Mouse (Mus musculus) intestine, embryonic 14.5 days (tissue): ENCODE data around the gene Il1rap. TPM values are rescaled to one million over a fixed set of nuclear protein-coding genes. Genes with fewer than 3 reads are reported as not detected.

ENCODE experiments used
- ATAC-seq: fragments of 200-750 bp; cut with Nextera tagmentation; replicated peaks from 2 replicates; pipeline ENCODE4 v1.8.0; 2017; ENCODE audit warnings: low read depth, moderate number of reproducible peaks, moderate TSS enrichment, moderate library complexity; ENCODE audit not compliant: low FRiP score, low TSS enrichment
- DNase-seq: peaks from one replicate; pipeline ENCODE4 v3.0.0-alpha.2; 2018; ENCODE audit warnings: low spot score
- H3K27ac ChIP-seq: fragments of 300-500 bp; sonication (generic); 2 replicates; pipeline ENCODE4 v1.5.1; 2014; ENCODE audit warnings: low read depth, mild to moderate bottlenecking, control low read depth
- H3K27me3 ChIP-seq: fragments of 300-500 bp; sonication (generic); replicated peaks from 2 replicates; pipeline ENCODE4 v1.6.1; 2014; ENCODE audit warnings: low read length, control low read depth; ENCODE audit not compliant: control insufficient read depth, insufficient read depth
- H3K36me3 ChIP-seq: fragments of 300-500 bp; sonication (generic); 2 replicates; pipeline ENCODE4 v1.6.1; 2014; ENCODE audit warnings: low read length, control low read depth; ENCODE audit not compliant: control insufficient read depth, insufficient read depth
- H3K4me1 ChIP-seq: fragments of 300-500 bp; sonication (generic); replicated peaks from 2 replicates; pipeline ENCODE4 v1.6.1; 2014; ENCODE audit warnings: low read length, control low read depth, mixed read lengths; ENCODE audit not compliant: control insufficient read depth, insufficient read depth
- H3K4me2 ChIP-seq: fragments of 300-500 bp; sonication (generic); 2 replicates; pipeline ENCODE4 v1.6.1; 2014; ENCODE audit warnings: low read length
- H3K4me3 ChIP-seq: fragments of 300-500 bp; sonication (generic); 2 replicates; pipeline ENCODE4 v1.5.1; 2014; ENCODE audit warnings: low read depth, low read length, control low read depth, mixed read lengths
- H3K9ac ChIP-seq: fragments of 300-500 bp; sonication (generic); 2 replicates; pipeline ENCODE4 v1.6.1; 2014; ENCODE audit warnings: mild to moderate bottlenecking, low read length
- H3K9me3 ChIP-seq: fragments of 300-500 bp; sonication (generic); 2 replicates; pipeline ENCODE4 v1.6.1; 2016; ENCODE audit warnings: low read length, control low read depth; ENCODE audit not compliant: control insufficient read depth
- WGBS: fragments of 180-500 bp; shearing (Covaris S2); extraction: QIAGEN DNeasy Blood & Tissue Kit; methylation state at CpG from one replicate; pipeline ENCODE4 v1.1.7; 2014; 5-methylcytosine and 5-hydroxymethylcytosine counted together
- polyA plus RNA-seq: library from polyadenylated mRNA; unstranded; fragments of >200 nt; fragmentation: Nextera tagmentation; extraction: Ambion mirVana; gene quantifications from 2 replicates; pipeline ENCODE4 v1.2.1, GENCODE M21; 2014

Il1rap gene
- polyA plus RNA-seq, 1 experiment from 2014 or later = 6.3 TPM

GRCm38 (mm10) chr16:26562771-26563170 is 18.7 kb upstream of the Il1rap start:
- no peak overlapping the region for H3K27ac ChIP-seq
- WGBS = 70% methylated on average over 2 of the region's 2 CpGs
- H3K27me3 ChIP-seq = no peaks in the 10 kb centered on the region
- ATAC-seq (no peak), DNase-seq (no peak)
- no peaks in the 10 kb centered on the region for H3K36me3 ChIP-seq
- no peak overlapping the region for H3K9ac ChIP-seq
- H3K4me3 ChIP-seq = no peak overlapping the region
- H3K4me2 ChIP-seq = no peak overlapping the region
- no peaks in the 10 kb centered on the region for H3K4me1 ChIP-seq
- no peaks in the 10 kb centered on the region for H3K9me3 ChIP-seq

GRCm38 (mm10) chr16:26569387-26569978 is 12.0 kb upstream of the Il1rap start:
- Histone ChIP-seq H3K9ac (no peak overlapping the region), H3K4me2 (no peak overlapping the region), H3K4me3 (no peak overlapping the region), H3K4me1 (no peaks in the 10 kb centered on the region), H3K36me3 (no peaks in the 10 kb centered on the region), H3K9me3 (no peaks in the 10 kb centered on the region), H3K27me3 (no peaks in the 10 kb centered on the region), H3K27ac (no peak overlapping the region)
- DNase-seq (no peak), ATAC-seq (no peak)

DNA sequence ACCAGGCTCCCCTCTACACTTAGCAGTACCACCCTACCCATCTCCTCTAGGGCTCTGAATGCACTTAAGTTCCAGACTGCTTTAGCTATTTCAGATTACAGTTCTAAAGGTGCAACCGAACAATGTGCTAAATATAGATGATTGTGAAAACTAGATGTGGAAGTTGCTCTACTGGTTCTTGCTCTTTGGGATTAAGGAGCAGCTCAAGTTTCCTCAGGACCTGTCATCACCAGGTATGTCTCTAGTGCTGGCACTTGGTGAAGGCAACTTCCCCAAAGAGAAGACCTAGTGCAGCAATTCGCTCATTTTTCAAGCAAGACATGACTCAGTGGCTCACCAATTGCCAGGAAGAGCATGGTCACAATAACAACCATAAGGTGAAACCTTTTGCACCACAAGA is 9.7 kb upstream of the Il1rap start:
- Histone ChIP-seq H3K36me3 (no peaks in the 10 kb centered on the region), H3K9me3 (no peaks in the 10 kb centered on the region), H3K4me1 (no peaks in the 10 kb centered on the region), H3K9ac (no peak overlapping the region), H3K4me2 (no peak overlapping the region), H3K27me3 (no peaks in the 10 kb centered on the region), H3K27ac (no peak overlapping the region), H3K4me3 (no peak overlapping the region)
- WGBS = 82% methylated on average over 2 of the region's 2 CpGs
- no peak for ATAC-seq
- no peak for DNase-seq

DNA sequence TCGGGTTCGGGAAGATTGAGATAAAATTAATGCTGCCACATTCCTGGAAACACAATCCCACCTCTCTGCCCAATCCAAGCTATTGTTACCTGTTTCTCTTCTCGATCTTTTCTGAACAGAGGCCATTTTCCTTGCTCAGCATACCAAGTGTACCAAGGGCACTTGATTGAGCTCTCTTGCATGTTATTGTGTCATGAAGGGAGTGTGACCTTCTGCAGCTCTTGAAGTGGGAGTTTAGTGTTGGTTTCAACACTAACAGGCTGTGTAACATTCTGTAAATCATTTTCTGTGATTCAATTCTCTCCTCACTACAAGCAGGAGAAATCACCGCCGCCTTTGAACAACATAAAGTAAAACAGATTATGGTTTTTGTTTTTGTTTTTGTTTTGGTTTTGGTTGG is 7.3 kb upstream of the Il1rap start:
- Histone ChIP-seq H3K27me3 (no peaks in the 10 kb centered on the region), H3K27ac (no peak overlapping the region), H3K4me2 (no peak overlapping the region), H3K4me3 (no peak overlapping the region), H3K9ac (no peak overlapping the region), H3K4me1 (no peaks in the 10 kb centered on the region), H3K9me3 (no peaks in the 10 kb centered on the region), H3K36me3 (no peaks in the 10 kb centered on the region)
- ATAC-seq (no peak), DNase-seq (no peak)
- WGBS = 89% methylated on average over 5 of the region's 5 CpGs

DNA sequence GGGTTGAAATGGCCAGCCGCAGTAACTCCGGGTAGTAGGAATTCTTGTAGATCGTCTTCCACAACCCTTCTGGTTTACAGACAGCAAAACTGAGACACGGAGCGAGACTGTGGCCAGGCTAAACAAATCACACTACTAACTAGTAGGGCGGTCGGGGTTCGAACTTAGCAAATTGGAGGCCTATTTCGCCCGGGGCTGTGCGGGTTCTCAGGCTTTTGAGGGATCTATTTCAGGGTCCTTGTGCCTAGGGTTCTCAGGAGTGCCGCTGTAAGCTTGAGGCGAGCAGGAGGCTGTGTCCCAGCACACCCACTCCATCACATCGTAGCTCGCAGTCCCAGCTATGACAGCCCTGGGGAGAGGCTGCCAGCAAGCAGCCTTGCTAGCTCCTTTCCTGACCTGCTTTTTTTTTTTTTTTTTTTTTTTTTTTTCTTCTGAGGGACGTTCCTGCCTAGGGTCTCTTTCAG is 441 bp downstream of the Il1rap start:
- H3K4me1 ChIP-seq = peaks cover 7% of the 10 kb centered on the region; the same call in 1 of the 2 replicates
- WGBS = 1% methylated on average over 15 of the region's 16 CpGs
- peak overlapping the region; percentile 52 for H3K9ac ChIP-seq
- DNase-seq (no peak), ATAC-seq (peak; percentile 72)
- peak overlapping the region; percentile 61 for H3K4me2 ChIP-seq
- peaks cover 8% of the 10 kb centered on the region; the same call in 1 of the 2 replicates for H3K27me3 ChIP-seq
- H3K27ac ChIP-seq = no peak overlapping the region
- peak overlapping the region; percentile 51 for H3K4me3 ChIP-seq
- no peaks in the 10 kb centered on the region for H3K36me3 ChIP-seq
- H3K9me3 ChIP-seq = no peaks in the 10 kb centered on the region

GRCm38 (mm10) chr16:26585806-26586205 is 4.3 kb downstream of the Il1rap start:
- WGBS = 95% methylated on average over 5 of the region's 5 CpGs
- Histone ChIP-seq H3K4me3 (no peak overlapping the region), H3K9ac (no peak overlapping the region), H3K36me3 (no peaks in the 10 kb centered on the region), H3K27ac (no peak overlapping the region), H3K4me1 (peaks cover 7% of the 10 kb centered on the region; the same call in 1 of the 2 replicates), H3K27me3 (no peaks in the 10 kb centered on the region; the same call in 1 of the 2 replicates), H3K4me2 (no peak overlapping the region), H3K9me3 (no peaks in the 10 kb centered on the region)
- ATAC-seq (no peak), DNase-seq (no peak)

- no peaks in the 10 kb centered on the region for H3K9me3 ChIP-seq
Observed at GRCm38 (mm10) chr16:26590897-26591570, 9.5 kb downstream of the Il1rap start.

DNA sequence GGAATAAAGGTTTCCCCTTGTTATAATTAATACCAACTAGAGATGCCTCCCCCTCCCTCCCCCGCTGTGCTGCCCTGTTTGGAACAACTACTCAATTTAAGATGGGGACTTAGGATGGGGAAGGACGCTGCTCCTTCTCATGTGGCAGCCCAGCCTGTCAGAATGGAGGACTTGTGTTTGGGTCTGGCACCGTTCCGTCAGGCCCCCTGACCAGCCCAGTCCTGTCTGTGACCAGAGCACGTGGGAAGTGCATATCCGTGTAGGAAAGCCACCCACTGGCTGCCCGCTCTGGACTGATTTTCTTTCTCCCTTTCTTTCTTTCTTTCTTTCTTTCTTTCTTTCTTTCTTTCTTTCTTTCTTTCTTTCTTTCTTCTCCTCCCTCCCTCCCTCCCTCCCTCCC is 14.9 kb downstream of the Il1rap start:
- Histone ChIP-seq H3K4me1 (no peaks in the 10 kb centered on the region; the same call in 1 of the 2 replicates), H3K4me3 (no peak overlapping the region), H3K36me3 (no peaks in the 10 kb centered on the region), H3K9me3 (no peaks in the 10 kb centered on the region), H3K27me3 (no peaks in the 10 kb centered on the region), H3K9ac (no peak overlapping the region), H3K4me2 (no peak overlapping the region), H3K27ac (no peak overlapping the region)
- no peak for ATAC-seq
- DNase-seq = no peak
- WGBS = 41% methylated on average over 7 of the region's 7 CpGs

More at GRCm38 (mm10) chr16:26590897-26591570, 9.5 kb downstream of the Il1rap start:
- Histone ChIP-seq H3K4me1 (no peaks in the 10 kb centered on the region), H3K4me3 (no peak overlapping the region), H3K27me3 (no peaks in the 10 kb centered on the region), H3K36me3 (no peaks in the 10 kb centered on the region), H3K4me2 (no peak overlapping the region), H3K9ac (no peak overlapping the region), H3K27ac (no peak overlapping the region)
- DNase-seq = no peak
- no peak for ATAC-seq
- 49% methylated on average over 4 of the region's 4 CpGs for WGBS

DNA sequence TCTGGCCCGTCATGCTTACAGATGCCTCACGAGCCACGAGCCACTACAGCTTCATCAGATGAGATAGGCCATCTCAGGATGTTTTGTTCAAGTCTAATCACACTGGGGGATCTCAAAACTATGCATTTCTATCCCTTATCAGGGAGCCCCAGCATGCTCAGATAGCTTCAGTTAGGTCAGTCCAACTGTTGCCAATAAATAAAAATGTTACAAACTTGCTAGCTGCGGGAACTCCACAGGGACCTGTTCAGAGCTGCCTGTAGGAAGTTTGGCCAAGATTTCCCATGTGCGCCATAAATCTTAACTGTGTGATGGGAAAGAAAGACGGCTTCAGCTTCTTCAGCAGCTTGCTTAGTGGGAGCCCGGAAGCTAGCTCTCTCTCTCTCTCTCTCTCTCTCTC is 15.8 kb downstream of the Il1rap start:
- no peaks in the 10 kb centered on the region for H3K9me3 ChIP-seq
- H3K27me3 ChIP-seq = no peaks in the 10 kb centered on the region
- no peak overlapping the region for H3K27ac ChIP-seq
- no peak overlapping the region for H3K4me3 ChIP-seq
- H3K9ac ChIP-seq = no peak overlapping the region
- ATAC-seq = no peak
- 36% methylated on average over 7 of the region's 7 CpGs for WGBS
- H3K36me3 ChIP-seq = no peaks in the 10 kb centered on the region
- H3K4me2 ChIP-seq = no peak overlapping the region
- peak; percentile 53 for DNase-seq
- no peaks in the 10 kb centered on the region; the same call in 1 of the 2 replicates for H3K4me1 ChIP-seq
